Mouse (Mus musculus): ENCODE data around the gene Smarcb1. TPM values are rescaled to one million over a fixed set of nuclear protein-coding genes. Genes with fewer than 3 reads are reported as not detected.

Smarcb1 gene
- polyA plus RNA-seq, 1 experiment from 2014 or later, result 336 TPM

GRCm38 (mm10) chr10:75859107-75859746 lies 62.2 kb downstream of the Smarcb1 start:
- no peaks in the 10 kb centered on the region for H3K9me3 ChIP-seq (replicated peaks)
- H3K27ac ChIP-seq, result peak overlapping the region; percentile 93
- peak overlapping the region; percentile 90 for H3K9ac ChIP-seq
- WGBS, result 2% methylated on average over 27 of the region's 27 CpGs
- peak overlapping the region; percentile 78 for H3K4me2 ChIP-seq
- peak overlapping the region; percentile 80 for H3K4me3 ChIP-seq
- H3K36me3 ChIP-seq (ENCODE audit: poor library complexity, severe bottlenecking), result peaks cover 24% of the 10 kb centered on the region
- peaks cover 39% of the 10 kb centered on the region for H3K4me1 ChIP-seq
- no peaks in the 10 kb centered on the region for H3K27me3 ChIP-seq
- peak; percentile 66 for ATAC-seq

GRCm38 (mm10) chr10:75857598-75857997 lies 63.8 kb downstream of the Smarcb1 start:
- H3K27ac ChIP-seq, result no peak overlapping the region
- no peaks in the 10 kb centered on the region for H3K9me3 ChIP-seq (replicated peaks)
- 0 out of 2 replicates have a peak overlapping the region, but pooled peaks have one; percentile 78 for H3K4me2 ChIP-seq
- no peak overlapping the region for H3K4me3 ChIP-seq
- peaks cover 39% of the 10 kb centered on the region for H3K4me1 ChIP-seq
- no peak overlapping the region for H3K9ac ChIP-seq
- H3K36me3 ChIP-seq (ENCODE audit: poor library complexity, severe bottlenecking), result peaks cover 24% of the 10 kb centered on the region
- no peak for ATAC-seq
- WGBS, result 91% methylated on average over 4 of the region's 4 CpGs
- no peaks in the 10 kb centered on the region for H3K27me3 ChIP-seq

GRCm38 (mm10) chr10:75856976-75857375 lies 64.4 kb downstream of the Smarcb1 start:
- H3K4me3 ChIP-seq, result no peak overlapping the region
- no peaks in the 10 kb centered on the region for H3K27me3 ChIP-seq
- H3K4me2 ChIP-seq, result no peak overlapping the region
- no peaks in the 10 kb centered on the region for H3K9me3 ChIP-seq (replicated peaks)
- ATAC-seq, result no peak
- H3K27ac ChIP-seq, result no peak overlapping the region
- no peak overlapping the region for H3K9ac ChIP-seq
- peaks cover 24% of the 10 kb centered on the region for H3K36me3 ChIP-seq (ENCODE audit: poor library complexity, severe bottlenecking)
- WGBS, result 86% methylated on average over 3 of the region's 3 CpGs
- peaks cover 39% of the 10 kb centered on the region for H3K4me1 ChIP-seq

DNA sequence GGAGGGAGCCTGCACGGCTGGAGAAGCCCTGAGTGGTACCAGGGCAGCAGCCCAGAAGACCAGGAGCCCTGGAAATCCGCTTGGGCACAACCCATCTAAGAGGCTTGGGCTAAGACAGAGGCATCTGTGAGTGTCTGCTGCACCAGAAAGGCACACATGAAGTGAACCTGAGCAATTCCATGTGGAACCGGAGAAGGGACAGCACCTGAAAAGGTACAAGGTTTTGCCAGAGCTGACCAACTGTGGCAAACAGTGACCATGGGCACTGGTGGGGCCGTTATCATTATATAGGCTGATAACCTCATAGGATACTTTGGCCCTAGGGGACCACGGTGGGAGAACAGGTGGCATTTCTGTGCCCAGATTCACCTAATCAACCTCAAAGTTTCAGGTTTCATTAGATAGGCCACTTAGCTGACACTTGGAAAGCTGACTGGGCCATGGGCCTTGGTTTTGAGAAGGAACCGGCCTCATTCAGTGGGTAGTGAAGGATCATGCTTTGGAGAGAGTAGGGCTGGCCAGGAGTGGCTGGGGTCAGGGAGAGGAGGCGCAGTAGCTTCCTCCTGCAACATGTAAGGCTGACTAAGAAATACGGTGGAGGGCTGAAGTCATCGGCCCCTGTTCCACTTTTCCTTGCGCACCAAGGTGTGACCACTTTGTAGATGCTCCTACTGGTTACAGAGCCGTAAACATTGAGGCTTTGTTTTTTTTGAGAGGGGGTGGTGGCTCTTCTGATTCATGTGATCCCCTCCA lies 65.1 kb downstream of the Smarcb1 start:
- peaks cover 24% of the 10 kb centered on the region for H3K36me3 ChIP-seq (ENCODE audit: poor library complexity, severe bottlenecking)
- H3K4me3 ChIP-seq, result no peak overlapping the region
- WGBS, result 85% methylated on average over 11 of the region's 11 CpGs
- H3K9me3 ChIP-seq (replicated peaks), result no peaks in the 10 kb centered on the region
- peaks cover 40% of the 10 kb centered on the region for H3K4me1 ChIP-seq
- no peaks in the 10 kb centered on the region for H3K27me3 ChIP-seq
- no peak overlapping the region for H3K4me2 ChIP-seq
- H3K27ac ChIP-seq, result no peak overlapping the region
- H3K9ac ChIP-seq, result no peak overlapping the region
- no peak for ATAC-seq

DNA sequence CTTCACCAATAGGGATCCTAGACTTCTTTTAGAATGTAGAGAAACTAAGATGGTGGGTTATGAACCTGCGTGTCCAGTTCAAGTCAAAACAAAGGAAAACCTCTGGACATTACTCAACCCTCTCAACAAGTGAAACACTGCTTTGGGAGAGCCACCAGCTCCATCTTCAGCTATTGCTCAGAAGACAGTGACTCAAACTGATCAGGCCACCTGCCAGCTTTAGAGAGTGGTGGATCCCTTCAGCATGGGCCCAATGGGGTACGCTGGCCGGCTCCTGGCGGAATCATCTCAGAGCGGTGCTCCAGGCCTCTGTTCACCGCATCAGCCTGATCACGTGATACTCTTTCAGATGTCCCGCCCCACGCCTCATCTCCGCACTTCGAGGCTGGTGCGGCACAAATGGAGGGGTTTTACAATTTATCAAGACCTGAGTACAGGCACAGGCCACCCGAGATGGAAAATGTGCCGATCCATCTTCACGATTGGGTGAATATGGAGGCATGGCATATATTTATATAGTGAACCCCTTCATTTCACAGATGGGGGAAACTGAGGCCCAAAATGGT lies 65.9 kb downstream of the Smarcb1 start:
- peaks cover 39% of the 10 kb centered on the region for H3K4me1 ChIP-seq
- H3K36me3 ChIP-seq (ENCODE audit: poor library complexity, severe bottlenecking), result peaks cover 24% of the 10 kb centered on the region
- WGBS, result 92% methylated on average over 15 of the region's 15 CpGs
- H3K9ac ChIP-seq, result no peak overlapping the region
- H3K27me3 ChIP-seq, result no peaks in the 10 kb centered on the region
- no peak for ATAC-seq
- H3K4me2 ChIP-seq, result no peak overlapping the region
- no peak overlapping the region for H3K4me3 ChIP-seq
- no peaks in the 10 kb centered on the region for H3K9me3 ChIP-seq (replicated peaks)
- H3K27ac ChIP-seq, result no peak overlapping the region

- peaks cover 24% of the 10 kb centered on the region for H3K36me3 ChIP-seq (ENCODE audit: poor library complexity, severe bottlenecking)
- 85% methylated on average over 6 of the region's 6 CpGs for WGBS
- no peak for ATAC-seq
Observed at GRCm38 (mm10) chr10:75854791-75855190, 66.6 kb downstream of the Smarcb1 start.

GRCm38 (mm10) chr10:75854096-75854495 lies 67.3 kb downstream of the Smarcb1 start:
- no peak overlapping the region for H3K4me3 ChIP-seq
- H3K27ac ChIP-seq, result no peak overlapping the region
- WGBS, result 47% methylated on average over 5 of the region's 5 CpGs
- no peak overlapping the region for H3K4me2 ChIP-seq
- H3K27me3 ChIP-seq, result no peaks in the 10 kb centered on the region
- no peaks in the 10 kb centered on the region for H3K9me3 ChIP-seq (replicated peaks)
- peaks cover 24% of the 10 kb centered on the region for H3K36me3 ChIP-seq (ENCODE audit: poor library complexity, severe bottlenecking)
- H3K4me1 ChIP-seq, result peaks cover 34% of the 10 kb centered on the region
- peak; percentile 19 for ATAC-seq
- no peak overlapping the region for H3K9ac ChIP-seq

More at GRCm38 (mm10) chr10:75854791-75855190, 66.6 kb downstream of the Smarcb1 start:
- no peaks in the 10 kb centered on the region for H3K27me3 ChIP-seq
- H3K27ac ChIP-seq, result no peak overlapping the region
- peaks cover 35% of the 10 kb centered on the region for H3K4me1 ChIP-seq
- no peak overlapping the region for H3K9ac ChIP-seq
- H3K9me3 ChIP-seq (replicated peaks), result no peaks in the 10 kb centered on the region
- no peak overlapping the region for H3K4me2 ChIP-seq
- no peak overlapping the region for H3K4me3 ChIP-seq

DNA sequence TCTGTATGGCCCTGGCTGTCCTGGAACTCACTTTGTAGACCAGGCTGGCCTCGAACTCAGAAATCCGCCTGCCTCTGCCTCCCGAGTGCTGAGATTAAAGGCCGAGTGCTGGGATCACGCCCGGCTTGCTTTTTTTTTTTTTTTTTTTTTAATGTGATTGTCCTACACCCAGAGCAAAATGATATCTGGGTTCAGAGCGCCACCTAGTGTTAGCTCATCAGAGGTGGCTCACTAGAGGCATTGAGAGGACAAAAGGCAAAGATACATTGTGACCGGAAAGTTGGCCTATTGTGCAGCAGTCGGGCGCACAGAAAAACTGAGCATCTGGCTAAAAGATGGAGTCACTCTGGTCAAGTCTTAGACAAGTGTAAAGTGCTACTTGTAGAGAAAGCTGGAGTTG lies 68.0 kb downstream of the Smarcb1 start:
- H3K4me1 ChIP-seq, result peaks cover 28% of the 10 kb centered on the region
- no peaks in the 10 kb centered on the region for H3K9me3 ChIP-seq (replicated peaks)
- no peak overlapping the region for H3K27ac ChIP-seq
- no peak overlapping the region for H3K4me2 ChIP-seq
- no peaks in the 10 kb centered on the region for H3K27me3 ChIP-seq
- ATAC-seq, result peak; percentile 57
- no peak overlapping the region for H3K9ac ChIP-seq
- H3K36me3 ChIP-seq (ENCODE audit: poor library complexity, severe bottlenecking), result peaks cover 24% of the 10 kb centered on the region
- 22% methylated on average over 10 of the region's 10 CpGs for WGBS
- no peak overlapping the region for H3K4me3 ChIP-seq

GRCm38 (mm10) chr10:75852539-75853125 lies 68.8 kb downstream of the Smarcb1 start:
- WGBS, result 96% methylated on average over 12 of the region's 12 CpGs
- H3K4me3 ChIP-seq, result no peak overlapping the region
- no peak overlapping the region for H3K4me2 ChIP-seq
- no peak overlapping the region for H3K9ac ChIP-seq
- no peak overlapping the region for H3K27ac ChIP-seq
- no peak for ATAC-seq
- H3K4me1 ChIP-seq, result peaks cover 20% of the 10 kb centered on the region
- peaks cover 16% of the 10 kb centered on the region for H3K36me3 ChIP-seq (ENCODE audit: poor library complexity, severe bottlenecking)
- no peaks in the 10 kb centered on the region for H3K9me3 ChIP-seq (replicated peaks)
- H3K27me3 ChIP-seq, result no peaks in the 10 kb centered on the region

DNA sequence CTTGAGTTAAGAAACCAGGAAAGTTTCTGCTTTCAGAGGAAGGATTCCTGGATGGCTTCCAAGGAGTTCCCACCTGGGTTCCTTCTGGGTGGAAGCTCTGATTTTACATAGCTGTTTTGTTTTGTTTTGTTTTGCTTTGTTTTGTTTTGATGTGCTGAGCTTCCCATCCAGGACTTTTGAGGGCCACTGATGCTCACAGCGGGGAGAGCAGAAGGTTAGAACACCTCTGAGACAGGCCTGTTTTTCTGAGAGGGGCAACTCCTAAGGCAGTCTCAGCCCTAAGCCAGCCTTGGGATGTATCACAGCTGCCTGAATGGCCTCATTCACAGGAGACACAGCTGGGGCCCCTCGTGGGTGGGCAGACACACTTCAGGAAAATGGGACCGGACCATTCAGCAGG lies 69.7 kb downstream of the Smarcb1 start:
- no peaks in the 10 kb centered on the region for H3K27me3 ChIP-seq
- ATAC-seq, result no peak
- no peak overlapping the region for H3K27ac ChIP-seq
- 27% methylated on average over 3 of the region's 3 CpGs for WGBS
- H3K9me3 ChIP-seq (replicated peaks), result no peaks in the 10 kb centered on the region
- H3K4me3 ChIP-seq, result no peak overlapping the region
- peaks cover 7% of the 10 kb centered on the region for H3K36me3 ChIP-seq (ENCODE audit: poor library complexity, severe bottlenecking)
- peaks cover 13% of the 10 kb centered on the region for H3K4me1 ChIP-seq
- H3K4me2 ChIP-seq, result no peak overlapping the region
- no peak overlapping the region for H3K9ac ChIP-seq

DNA sequence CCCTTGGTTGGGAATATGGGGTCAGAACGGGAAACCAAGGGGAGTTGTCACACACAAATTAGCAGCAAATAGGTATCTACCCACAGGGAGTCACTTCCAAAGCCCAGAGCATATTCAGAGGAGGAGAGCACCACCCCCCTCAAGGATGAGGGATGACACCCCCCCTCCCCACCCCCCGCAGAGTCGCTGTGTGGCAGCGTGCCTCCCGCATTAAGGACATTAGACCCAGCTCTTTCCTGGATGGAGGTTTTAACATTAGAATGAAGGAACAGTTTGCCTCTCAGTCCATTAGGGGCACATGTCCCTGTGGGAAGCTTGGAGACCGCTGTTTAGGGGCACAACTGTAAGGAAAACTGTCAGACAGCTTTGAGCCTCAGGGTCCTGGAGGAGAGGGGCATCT lies 70.3 kb downstream of the Smarcb1 start:
- H3K4me3 ChIP-seq, result no peak overlapping the region
- H3K9ac ChIP-seq, result peak overlapping the region; percentile 3; the same call in 1 of the 2 replicates
- no peaks in the 10 kb centered on the region for H3K9me3 ChIP-seq (replicated peaks)
- H3K36me3 ChIP-seq (ENCODE audit: poor library complexity, severe bottlenecking), result 0 out of 2 replicates have a peak, but pooled peaks cover 3% of the 10 kb centered on the region
- no peak overlapping the region for H3K27ac ChIP-seq
- ATAC-seq, result no peak
- H3K27me3 ChIP-seq, result no peaks in the 10 kb centered on the region
- WGBS, result 7% methylated on average over 6 of the region's 6 CpGs
- peaks cover 13% of the 10 kb centered on the region for H3K4me1 ChIP-seq
- no peak overlapping the region for H3K4me2 ChIP-seq

GRCm38 (mm10) chr10:75848382-75848781 lies 73.0 kb downstream of the Smarcb1 start:
- no peak for ATAC-seq
- no peaks in the 10 kb centered on the region for H3K9me3 ChIP-seq (replicated peaks)
- 35% methylated on average over 3 of the region's 3 CpGs for WGBS
- H3K27ac ChIP-seq, result no peak overlapping the region
- H3K27me3 ChIP-seq, result no peaks in the 10 kb centered on the region
- peaks cover 13% of the 10 kb centered on the region for H3K4me1 ChIP-seq
- H3K4me2 ChIP-seq, result no peak overlapping the region
- no peak overlapping the region for H3K9ac ChIP-seq
- no peak overlapping the region for H3K4me3 ChIP-seq
- no peaks in the 10 kb centered on the region for H3K36me3 ChIP-seq (ENCODE audit: poor library complexity, severe bottlenecking)

Measured in forebrain, embryonic 13.5 days (tissue).